Mouse (Mus musculus) gastrocnemius, adult 8-10 months (tissue): ENCODE measurements around the gene Gimap8. TPM values are rescaled to one million over a fixed set of nuclear protein-coding genes. Genes with fewer than 3 reads are reported as not detected.
A peak's percentile ranks its signal among the peaks of the same experiment; 100 is the strongest.
"Not testable (repeated sequence)": the region's sequence is repeated elsewhere in the genome, so short reads cannot be mapped to it uniquely, and the experiment has no call there.

Experiments used
- DNase-seq, 2 experiments: peaks; one replicate each; pipeline ENCODE4 v3.0.0; 2022; ENCODE audit warnings: low spot score in 2 of 2
- total RNA-seq, 4 experiments: library from RNA; stranded (reverse); gene quantifications; 2 replicates each; pipeline ENCODE4 v1.2.4; 2022

The Gimap8 gene
- total RNA-seq = 1 to 10 TPM; 1.3 to 2.0 (median 1.5) TPM

- peak in 1 of 2 experiments; percentile 2 for DNase-seq
Observed at GRCm38 (mm10) chr6:48646995-48647394, at the start of gene Gimap8. Gimap8 (plus strand) TSS chr6:48647234.

- no peak for DNase-seq
Observed at GRCm38 (mm10) chr6:48600594-48600993, 46.4 kb upstream of the Gimap8 start.

- peak; percentile 96 to 98 for DNase-seq
Observed at GRCm38 (mm10) chr6:48601271-48602079, 45.6 kb upstream of the Gimap8 start, which contains the start of gene Zfp775. Zfp775 (plus strand) TSS chr6:48602063.

GRCm38 (mm10) chr6:48602080-48602741 lies 44.8 kb upstream of the Gimap8 start:
- DNase-seq = no peak

- DNase-seq = no peak
Observed at GRCm38 (mm10) chr6:48608124-48608523, 38.9 kb upstream of the Gimap8 start.

GRCm38 (mm10) chr6:48609512-48609911 lies 37.5 kb upstream of the Gimap8 start:
- DNase-seq = no peak

GRCm38 (mm10) chr6:48610657-48611056 lies 36.4 kb upstream of the Gimap8 start:
- DNase-seq = no peak

- no peak for DNase-seq
Observed at GRCm38 (mm10) chr6:48613464-48613863, 33.6 kb upstream of the Gimap8 start.

- no peak for DNase-seq
Observed at GRCm38 (mm10) chr6:48614756-48615155, 32.3 kb upstream of the Gimap8 start.

- DNase-seq = no peak
Observed at GRCm38 (mm10) chr6:48620031-48620430, 27.0 kb upstream of the Gimap8 start.

GRCm38 (mm10) chr6:48622186-48622843 lies 24.7 kb upstream of the Gimap8 start:
- not testable (repeated sequence) for DNase-seq

- no peak for DNase-seq
Observed at GRCm38 (mm10) chr6:48623460-48623859, 23.6 kb upstream of the Gimap8 start.

- no peak for DNase-seq
Observed at GRCm38 (mm10) chr6:48626464-48626863, 20.6 kb upstream of the Gimap8 start, which contains the start of gene AI854703. AI854703 (plus strand) TSS chr6:48626764.

- DNase-seq = peak; percentile 28 to 56
Observed at GRCm38 (mm10) chr6:48626984-48627383, 20.1 kb upstream of the Gimap8 start.

GRCm38 (mm10) chr6:48627511-48627924 lies 19.5 kb upstream of the Gimap8 start:
- DNase-seq = no peak

- DNase-seq = no peak
Observed at GRCm38 (mm10) chr6:48628377-48628776, 18.7 kb upstream of the Gimap8 start.

GRCm38 (mm10) chr6:48628808-48629660 lies 18.0 kb upstream of the Gimap8 start:
- no peak for DNase-seq

GRCm38 (mm10) chr6:48629661-48630034 lies 17.4 kb upstream of the Gimap8 start:
- no peak for DNase-seq

- DNase-seq = no peak
Observed at GRCm38 (mm10) chr6:48630831-48631230, 16.2 kb upstream of the Gimap8 start.

GRCm38 (mm10) chr6:48635105-48635504 lies 11.9 kb upstream of the Gimap8 start:
- no peak for DNase-seq

- DNase-seq = no peak
Observed at GRCm38 (mm10) chr6:48636515-48636914, 10.5 kb upstream of the Gimap8 start.
